Mouse (Mus musculus): ENCODE results near the gene Nrtn. TPM values are rescaled to one million over a fixed set of nuclear protein-coding genes. Genes with fewer than 3 reads are reported as not detected.

The Nrtn gene
- polyA plus RNA-seq, 1 experiment from 2014 or later = 1.1 TPM

- H3K36me3 ChIP-seq (replicated peaks) = peaks cover 16% of the 10 kb centered on the region
- H3K27ac ChIP-seq (replicated peaks) = peak overlapping the region; percentile 96
- peak overlapping the region; percentile 96 for H3K4me2 ChIP-seq
- H3K9me3 ChIP-seq (replicated peaks) = no peaks in the 10 kb centered on the region
- H3K4me3 ChIP-seq (replicated peaks) = peak overlapping the region; percentile 80; the same call in 1 of the 2 replicates
- ATAC-seq (ENCODE audit: insufficient read depth) = no peak
- H3K4me1 ChIP-seq (replicated peaks) = peaks cover 68% of the 10 kb centered on the region
- H3K9ac ChIP-seq = peak overlapping the region; percentile 43; the same call in 1 of the 2 replicates
- H3K27me3 ChIP-seq = peaks cover 14% of the 10 kb centered on the region
- WGBS (ENCODE audit: insufficient replicate concordance) = 26% methylated on average over 27 of the region's 27 CpGs
These were observed 5.7 kb upstream of the Nrtn start for GRCm38 (mm10) chr17:56762769-56763731.

DNA sequence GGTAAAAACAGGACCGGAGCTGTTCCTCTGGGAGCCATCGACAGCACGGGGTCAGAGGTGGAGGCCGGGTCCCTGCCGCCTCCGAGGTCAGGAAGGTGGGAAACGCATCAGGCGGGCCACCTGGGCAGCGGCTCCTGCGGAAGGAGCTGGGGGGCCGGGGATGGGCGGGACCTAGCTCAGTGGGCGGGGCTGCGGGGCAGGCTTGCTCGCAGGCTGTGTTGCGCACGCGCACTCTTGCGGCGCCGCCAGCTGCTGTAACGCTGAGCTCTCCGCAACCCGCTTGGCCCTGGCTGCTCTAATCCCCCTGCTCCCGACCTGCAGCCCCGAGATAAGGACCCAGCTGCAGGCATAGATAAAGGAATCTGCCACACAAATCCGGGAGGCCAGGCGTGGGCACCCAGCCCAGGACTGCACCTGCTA lies 4.7 kb upstream of the Nrtn start:
- H3K4me1 ChIP-seq (replicated peaks) = peaks cover 79% of the 10 kb centered on the region

GRCm38 (mm10) chr17:56761077-56761476 lies 3.7 kb upstream of the Nrtn start:
- 57% methylated on average over 3 of the region's 3 CpGs for WGBS (ENCODE audit: insufficient replicate concordance)
- peaks cover 84% of the 10 kb centered on the region for H3K4me1 ChIP-seq (replicated peaks)
- H3K4me3 ChIP-seq (replicated peaks) = no peak overlapping the region

More for the DNA sequence above, 4.7 kb upstream of the Nrtn start:
- H3K4me3 ChIP-seq (replicated peaks) = peak overlapping the region; percentile 80
- H3K27ac ChIP-seq (replicated peaks) = peak overlapping the region; percentile 96
- 0% methylated on average over 28 of the region's 28 CpGs for WGBS (ENCODE audit: insufficient replicate concordance)
- peak; percentile 66 for ATAC-seq (ENCODE audit: insufficient read depth)
- H3K9ac ChIP-seq = peak overlapping the region; percentile 64
- peak overlapping the region; percentile 96 for H3K4me2 ChIP-seq
- peaks cover 6% of the 10 kb centered on the region for H3K36me3 ChIP-seq (replicated peaks)
- no peaks in the 10 kb centered on the region for H3K9me3 ChIP-seq (replicated peaks)
- peaks cover 21% of the 10 kb centered on the region for H3K27me3 ChIP-seq

DNA sequence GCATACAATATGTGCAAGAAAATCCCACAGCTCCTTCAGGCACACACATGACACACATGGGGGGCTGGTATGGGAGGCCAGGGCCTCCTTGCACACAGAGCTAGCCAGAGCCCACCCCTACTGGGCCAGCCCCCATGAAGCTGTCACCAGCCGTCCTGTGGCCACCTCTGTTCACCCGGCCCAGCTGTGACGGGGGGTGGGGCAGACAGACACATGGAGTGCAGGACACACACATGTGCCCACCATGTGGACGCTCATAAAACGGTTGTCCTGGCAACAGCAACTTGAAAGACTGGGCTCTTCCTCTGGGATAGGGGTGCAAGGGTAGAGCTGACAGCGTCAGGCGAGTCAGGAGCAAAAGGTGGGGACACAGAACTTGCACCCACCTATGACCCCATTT lies 1.9 kb upstream of the Nrtn start:
- whole genome bisulfite sequencing (ENCODE audit: insufficient replicate concordance) = 64% methylated on average over 7 of the region's 7 CpGs
- Histone ChIP-seq H3K36me3 (replicated peaks) (no peaks in the 10 kb centered on the region), H3K4me1 (replicated peaks) (peaks cover 84% of the 10 kb centered on the region), H3K27ac (replicated peaks) (no peak overlapping the region), H3K9me3 (replicated peaks) (no peaks in the 10 kb centered on the region), H3K4me2 (no peak overlapping the region), H3K9ac (no peak overlapping the region), H3K27me3 (peaks cover 48% of the 10 kb centered on the region), H3K4me3 (replicated peaks) (no peak overlapping the region)
- no peak for ATAC-seq (ENCODE audit: insufficient read depth)

More at GRCm38 (mm10) chr17:56761077-56761476, 3.7 kb upstream of the Nrtn start:
- Histone ChIP-seq H3K36me3 (replicated peaks) (no peaks in the 10 kb centered on the region), H3K4me2 (peak overlapping the region; percentile 96; the same call in 1 of the 2 replicates), H3K27me3 (peaks cover 30% of the 10 kb centered on the region), H3K9me3 (replicated peaks) (no peaks in the 10 kb centered on the region), H3K27ac (replicated peaks) (no peak overlapping the region), H3K9ac (peak overlapping the region; percentile 64; the same call in 1 of the 2 replicates)
- no peak for ATAC-seq (ENCODE audit: insufficient read depth)

DNA sequence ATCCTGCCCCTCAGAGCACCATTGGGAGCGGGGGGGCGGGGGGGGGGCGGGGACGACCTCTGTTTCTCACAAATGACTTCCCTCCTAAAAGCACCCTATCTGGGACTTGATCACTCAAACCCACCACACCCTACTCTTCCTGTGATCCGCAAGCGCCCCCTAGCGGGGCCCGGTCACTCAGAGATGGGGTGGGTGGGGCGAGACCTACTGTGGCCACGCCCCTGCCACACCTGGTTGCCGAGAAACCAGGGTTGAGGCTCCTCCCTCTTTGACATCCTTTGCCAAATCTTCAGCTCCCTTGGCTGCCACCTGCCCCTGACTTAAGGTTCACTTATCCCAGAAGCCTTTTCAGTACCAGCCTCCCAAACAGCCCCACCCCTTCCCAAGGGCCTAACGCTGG lies 802 bp upstream of the Nrtn start:
- peak overlapping the region; percentile 96 for H3K4me2 ChIP-seq
- H3K27ac ChIP-seq (replicated peaks) = peak overlapping the region; percentile 74; the same call in 1 of the 2 replicates
- WGBS (ENCODE audit: insufficient replicate concordance) = 5% methylated on average over 12 of the region's 12 CpGs
- peaks cover 60% of the 10 kb centered on the region for H3K27me3 ChIP-seq
- H3K36me3 ChIP-seq (replicated peaks) = no peaks in the 10 kb centered on the region
- 0 out of 2 replicates have a peak, but pooled peaks have one; percentile 2 for ATAC-seq (ENCODE audit: insufficient read depth)
- peak overlapping the region; percentile 57; the same call in 1 of the 2 replicates for H3K4me3 ChIP-seq (replicated peaks)
- H3K4me1 ChIP-seq (replicated peaks) = peaks cover 74% of the 10 kb centered on the region
- H3K9me3 ChIP-seq (replicated peaks) = no peaks in the 10 kb centered on the region
- H3K9ac ChIP-seq = no peak overlapping the region

DNA sequence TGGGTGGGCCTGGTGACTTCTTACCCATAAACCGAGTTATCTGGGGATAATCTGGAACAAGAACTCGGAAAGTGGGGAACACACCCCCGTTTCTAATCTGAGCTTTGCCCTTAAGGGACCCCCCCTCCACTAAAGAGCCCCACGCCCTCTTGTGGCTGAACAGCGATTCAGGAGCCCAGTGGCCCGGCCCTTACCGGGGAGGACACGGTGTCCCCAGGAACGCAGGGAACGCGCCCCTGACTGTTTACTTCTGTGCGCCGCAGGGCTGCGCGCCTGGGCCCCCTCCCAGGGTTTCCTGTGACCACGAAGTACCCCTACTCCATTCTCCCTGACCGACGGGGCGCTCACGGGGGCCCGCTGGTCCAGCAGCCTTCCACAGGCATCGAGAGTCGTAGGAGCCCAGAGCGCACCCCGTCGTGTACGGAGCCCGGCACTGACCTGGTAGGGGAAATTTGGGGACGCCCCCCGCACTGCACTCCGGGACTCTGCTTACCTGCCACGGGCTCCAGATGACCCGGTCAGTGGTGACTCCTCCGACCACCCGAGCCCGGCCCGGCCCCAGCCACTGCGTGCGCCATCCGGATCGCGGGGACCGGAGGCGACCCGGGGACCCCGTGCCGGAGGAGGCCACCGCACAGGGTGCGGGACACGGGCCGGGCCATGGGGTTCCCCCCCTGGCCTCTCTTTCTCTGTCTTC lies 479 bp downstream of the Nrtn start:
- peak; percentile 4; the same call in 1 of the 2 replicates for ATAC-seq (ENCODE audit: insufficient read depth)
- H3K4me1 ChIP-seq (replicated peaks) = peaks cover 66% of the 10 kb centered on the region
- no peaks in the 10 kb centered on the region for H3K36me3 ChIP-seq (replicated peaks)
- peak overlapping the region; percentile 57 for H3K4me3 ChIP-seq (replicated peaks)
- peak overlapping the region; percentile 96 for H3K4me2 ChIP-seq
- H3K9me3 ChIP-seq (replicated peaks) = no peaks in the 10 kb centered on the region
- H3K27me3 ChIP-seq = peaks cover 73% of the 10 kb centered on the region
- 1% methylated on average over 51 of the region's 51 CpGs for WGBS (ENCODE audit: insufficient replicate concordance)
- peak overlapping the region; percentile 51; the same call in 1 of the 2 replicates for H3K9ac ChIP-seq
- no peak overlapping the region; the same call in 1 of the 2 replicates for H3K27ac ChIP-seq (replicated peaks)

DNA sequence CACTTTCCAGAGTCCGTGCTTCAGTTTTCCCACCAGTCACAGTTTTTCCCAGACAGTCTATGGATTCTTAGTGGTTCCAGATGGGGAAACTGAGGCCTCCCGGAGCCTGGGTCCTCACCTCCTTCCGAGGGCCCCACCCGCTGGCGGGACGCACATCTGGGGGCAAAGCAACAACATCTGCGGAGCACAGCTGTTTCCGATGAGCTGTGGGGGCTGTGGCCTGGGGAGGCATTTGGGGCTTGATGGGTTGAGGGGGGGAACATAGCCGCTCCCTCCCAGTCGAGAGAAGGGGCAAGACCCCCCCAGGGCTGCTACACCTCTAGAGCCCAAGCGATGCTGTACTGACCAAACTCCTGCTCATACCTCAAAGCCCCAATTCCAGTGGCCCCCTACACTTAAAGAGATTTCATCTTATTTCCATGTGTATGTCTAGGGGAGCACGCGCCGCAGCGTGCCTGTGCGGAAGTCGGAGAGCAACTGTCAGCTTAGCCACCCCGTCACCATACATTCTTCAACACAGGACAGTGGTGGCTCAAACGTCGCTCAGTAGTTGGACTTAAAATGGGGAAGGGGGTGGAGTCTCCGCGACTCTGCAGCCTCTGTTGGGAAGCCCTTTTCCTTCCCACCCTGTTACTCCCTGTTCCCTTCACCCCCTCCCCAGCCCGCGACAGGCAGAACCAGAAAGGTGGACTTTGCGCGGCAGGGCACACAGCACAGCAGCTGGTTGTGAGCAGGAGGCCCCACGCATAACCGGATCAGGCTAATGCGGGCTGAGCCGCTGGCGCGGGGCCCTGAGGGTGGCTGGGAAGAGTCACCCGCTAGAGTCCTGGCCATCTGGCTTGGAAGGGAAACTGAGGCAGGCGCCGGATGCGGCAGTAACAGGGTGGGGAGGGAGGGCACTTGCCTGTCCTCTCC lies 2.8 kb downstream of the Nrtn start:
- no peak for ATAC-seq (ENCODE audit: insufficient read depth)
- Histone ChIP-seq H3K4me1 (replicated peaks) (peaks cover 50% of the 10 kb centered on the region), H3K9ac (no peak overlapping the region), H3K4me3 (replicated peaks) (no peak overlapping the region), H3K36me3 (replicated peaks) (no peaks in the 10 kb centered on the region), H3K4me2 (peak overlapping the region; percentile 48), H3K27ac (replicated peaks) (no peak overlapping the region), H3K9me3 (replicated peaks) (no peaks in the 10 kb centered on the region), H3K27me3 (peaks cover 88% of the 10 kb centered on the region)
- WGBS (ENCODE audit: insufficient replicate concordance) = 10% methylated on average over 36 of the region's 36 CpGs

DNA sequence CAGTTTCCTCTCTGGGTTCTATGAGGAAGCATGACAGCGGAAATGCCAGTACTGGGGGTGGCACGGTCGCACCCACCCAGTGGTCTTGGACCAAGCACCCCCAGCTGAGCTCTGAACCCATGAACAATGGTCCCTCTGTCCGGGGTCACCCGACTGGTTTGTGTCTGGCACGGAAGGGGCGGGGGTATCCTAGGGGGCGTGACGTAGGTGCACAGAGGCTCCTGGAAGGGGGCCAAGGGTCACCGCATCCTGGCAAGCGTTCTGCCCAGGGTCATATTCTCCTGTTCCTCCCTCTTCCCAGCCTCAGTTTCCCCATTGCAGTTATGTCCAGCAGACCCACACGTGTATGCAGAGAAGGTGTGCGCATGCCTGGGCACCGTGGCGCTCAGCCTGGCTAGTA lies 3.9 kb downstream of the Nrtn start:
- Histone ChIP-seq H3K36me3 (replicated peaks) (no peaks in the 10 kb centered on the region), H3K9me3 (replicated peaks) (no peaks in the 10 kb centered on the region), H3K4me2 (no peak overlapping the region), H3K27ac (replicated peaks) (no peak overlapping the region), H3K9ac (no peak overlapping the region), H3K4me1 (replicated peaks) (peaks cover 39% of the 10 kb centered on the region), H3K27me3 (peaks cover 90% of the 10 kb centered on the region), H3K4me3 (replicated peaks) (no peak overlapping the region)
- ATAC-seq (ENCODE audit: insufficient read depth) = no peak
- 42% methylated on average over 15 of the region's 15 CpGs for WGBS (ENCODE audit: insufficient replicate concordance)

DNA sequence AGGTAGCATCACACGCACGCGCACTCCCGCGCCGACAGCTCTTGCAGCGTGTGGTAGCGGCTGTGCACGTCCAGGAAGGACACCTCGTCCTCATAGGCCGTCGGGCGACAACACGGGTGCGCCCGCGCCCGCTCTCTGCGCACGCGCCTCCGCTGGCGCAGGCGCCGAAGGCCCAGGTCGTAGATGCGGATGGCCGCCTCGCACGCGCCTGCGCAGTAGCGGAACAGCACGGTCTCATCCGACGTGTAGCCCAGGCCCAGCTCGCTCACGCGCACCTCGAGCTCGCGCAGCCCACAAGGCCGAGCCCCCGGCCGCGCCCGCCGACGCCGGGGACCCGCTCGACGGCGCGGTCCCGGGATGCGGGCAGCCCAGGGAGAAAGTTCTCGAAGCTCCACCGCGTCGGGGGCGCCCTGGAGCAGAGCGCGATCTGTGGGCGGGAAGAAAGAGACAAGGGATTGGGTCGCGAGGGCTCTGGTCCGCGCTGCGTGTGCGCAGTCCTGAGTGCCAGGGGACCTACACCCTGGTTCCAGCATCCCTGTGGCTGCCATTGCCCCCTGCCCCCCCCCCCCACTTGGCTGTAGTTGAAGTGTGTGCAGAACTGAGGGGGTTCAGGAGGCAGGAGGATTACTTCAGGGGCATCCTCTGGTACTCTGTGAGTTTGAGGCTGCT lies 5.8 kb downstream of the Nrtn start:
- Histone ChIP-seq H3K4me1 (replicated peaks) (peaks cover 20% of the 10 kb centered on the region), H3K27me3 (peaks cover 94% of the 10 kb centered on the region), H3K4me2 (peak overlapping the region; percentile 64), H3K27ac (replicated peaks) (no peak overlapping the region), H3K9ac (no peak overlapping the region), H3K36me3 (replicated peaks) (no peaks in the 10 kb centered on the region), H3K9me3 (replicated peaks) (no peaks in the 10 kb centered on the region), H3K4me3 (replicated peaks) (peak overlapping the region; percentile 39)
- WGBS (ENCODE audit: insufficient replicate concordance) = 24% methylated on average over 71 of the region's 71 CpGs
- peak; percentile 57 for ATAC-seq (ENCODE audit: insufficient read depth)

GRCm38 (mm10) chr17:56744173-56744572 lies 13.2 kb downstream of the Nrtn start:
- no peaks in the 10 kb centered on the region for H3K4me1 ChIP-seq (replicated peaks)
- peaks cover 28% of the 10 kb centered on the region for H3K27me3 ChIP-seq
- no peak for ATAC-seq (ENCODE audit: insufficient read depth)
- H3K9ac ChIP-seq = no peak overlapping the region
- H3K27ac ChIP-seq (replicated peaks) = no peak overlapping the region
- 46% methylated on average over 5 of the region's 5 CpGs for WGBS (ENCODE audit: insufficient replicate concordance)
- no peaks in the 10 kb centered on the region for H3K9me3 ChIP-seq (replicated peaks)
- no peak overlapping the region for H3K4me3 ChIP-seq (replicated peaks)
- no peak overlapping the region for H3K4me2 ChIP-seq
- no peaks in the 10 kb centered on the region for H3K36me3 ChIP-seq (replicated peaks)

Measured in liver, embryonic 15.5 days (tissue).